Mouse (Mus musculus) spleen, adult 2 months (tissue): Measurements from ENCODE around the gene Hhex.

Source experiments
- CTCF ChIP-seq: fragments of 200-500 bp; IDR thresholded peaks from 2 replicates; pipeline ENCODE4 v1.5.1; 2011; ENCODE audit warnings: mild to moderate bottlenecking, inconsistent platforms; ENCODE audit not compliant: insufficient read depth, insufficient read length, insufficient replicate concordance; ENCODE audit errors: extremely low read depth
- POLR2A ChIP-seq: fragments of 200-500 bp; IDR thresholded peaks from 2 replicates; pipeline ENCODE4 v1.6.1; 2011; ENCODE audit warnings: low read depth, low read length, inconsistent platforms

DNA sequence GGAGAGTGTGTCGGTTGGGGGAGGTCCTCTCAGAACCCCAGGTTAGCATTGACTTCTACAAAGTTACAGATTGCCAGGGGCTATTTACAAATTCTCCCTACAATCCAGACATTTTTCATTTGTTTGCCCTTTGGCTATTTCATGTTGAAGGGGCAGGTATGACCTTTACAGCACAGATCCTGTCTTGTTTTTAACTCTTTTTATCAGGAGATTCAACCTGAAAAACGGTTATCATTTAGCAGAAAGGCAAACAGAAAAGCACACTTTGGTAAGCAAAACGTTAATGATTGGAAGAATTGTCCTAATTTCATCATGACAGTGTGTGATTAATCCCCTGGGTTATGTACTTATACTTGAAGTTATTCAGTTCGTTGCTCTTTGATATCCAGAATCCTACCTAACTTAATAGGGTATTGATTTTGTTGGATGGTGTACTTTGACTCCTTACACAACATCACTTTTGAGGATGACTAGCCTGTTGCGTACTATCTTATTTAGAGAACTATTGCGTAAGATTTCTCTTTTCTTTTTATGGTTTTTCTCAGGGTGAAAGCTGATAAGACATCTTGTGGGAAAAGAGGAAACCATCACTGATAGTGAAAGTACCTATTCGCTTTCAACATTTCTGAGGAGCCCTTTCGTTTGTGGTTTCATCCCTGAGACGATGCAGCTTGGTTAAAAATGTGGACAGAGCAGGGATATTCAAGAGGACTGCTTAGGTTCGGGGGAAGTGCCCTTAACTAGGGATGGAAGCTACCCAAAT, 8.1 kb downstream of the Hhex start:
- TF ChIP-seq POLR2A, result no peak
- no peak for TF ChIP-seq CTCF
